Mouse (Mus musculus) hindbrain, embryonic 14.5 days (tissue): ENCODE data around the gene Lactbl1. TPM values are rescaled to one million over a fixed set of nuclear protein-coding genes. Genes with fewer than 3 reads are reported as not detected.
A peak's percentile ranks its signal among the peaks of the same experiment; 100 is the strongest.

ENCODE experiments used
- ATAC-seq: fragments of 200-750 bp; cut with Nextera tagmentation; 2 replicates; pipeline ENCODE4 v1.8.0; 2017; ENCODE audit warnings: moderate number of reproducible peaks, mild to moderate bottlenecking, moderate TSS enrichment, moderate library complexity; ENCODE audit not compliant: low FRiP score
- DNase-seq: peaks from one replicate; pipeline ENCODE4 v3.0.0-alpha.2; 2015; ENCODE audit warnings: low spot score
- H3K27ac ChIP-seq: fragments of 300-500 bp; sonication (generic); 2 replicates; pipeline ENCODE4 v1.5.1; 2014; ENCODE audit warnings: mild to moderate bottlenecking, moderate library complexity
- H3K27me3 ChIP-seq: fragments of 300-500 bp; sonication (generic); 2 replicates; pipeline ENCODE4 v1.6.1; 2014; ENCODE audit warnings: mild to moderate bottlenecking, low read length, mixed read lengths; ENCODE audit not compliant: control insufficient read depth, insufficient read depth
- H3K36me3 ChIP-seq: fragments of 300-500 bp; sonication (generic); replicated peaks from 2 replicates; pipeline ENCODE4 v1.6.1; 2014; ENCODE audit not compliant: control insufficient read depth, insufficient read depth
- H3K4me1 ChIP-seq: fragments of 300-500 bp; sonication (generic); replicated peaks from 2 replicates; pipeline ENCODE4 v1.6.1; 2014; ENCODE audit warnings: antibody characterized with exemption, low read length, mixed read lengths; ENCODE audit not compliant: control insufficient read depth, insufficient read depth
- H3K4me2 ChIP-seq: fragments of 300-500 bp; sonication (generic); replicated peaks from 2 replicates; pipeline ENCODE4 v1.6.1; 2014; ENCODE audit warnings: mild to moderate bottlenecking, moderate library complexity
- H3K4me3 ChIP-seq: fragments of 300-500 bp; sonication (generic); replicated peaks from 2 replicates; pipeline ENCODE4 v1.5.1; 2014; ENCODE audit warnings: mild to moderate bottlenecking, low read length
- H3K9ac ChIP-seq: fragments of 300-500 bp; sonication (generic); 2 replicates; pipeline ENCODE4 v1.6.1; 2014
- H3K9me3 ChIP-seq: fragments of 300-500 bp; sonication (generic); 2 replicates; pipeline ENCODE4 v1.6.1; 2016; ENCODE audit warnings: low read length; ENCODE audit not compliant: control insufficient read depth
- WGBS: fragments of 180-500 bp; shearing (Covaris S2); extraction: QIAGEN DNeasy Blood & Tissue Kit; methylation state at CpG from one replicate; pipeline ENCODE4 v1.1.7; 2014; 5-methylcytosine and 5-hydroxymethylcytosine counted together
- polyA plus RNA-seq: library from polyadenylated mRNA; unstranded; fragments of >200 nt; fragmentation: Nextera tagmentation; extraction: Ambion mirVana; gene quantifications from 2 replicates; pipeline ENCODE4 v1.2.1, GENCODE M21; 2014

Gene Lactbl1
- polyA plus RNA-seq, 1 experiment from 2014 or later = 0.12 TPM

- peak; percentile 59 for DNase-seq
- no peaks in the 10 kb centered on the region for H3K4me1 ChIP-seq
- ATAC-seq = peak; percentile 64; the same call in 1 of the 2 replicates
- WGBS = 45% methylated on average over 9 of the region's 9 CpGs
- H3K36me3 ChIP-seq = peaks cover 51% of the 10 kb centered on the region
- H3K4me2 ChIP-seq = no peak overlapping the region
- H3K9me3 ChIP-seq = no peaks in the 10 kb centered on the region
- H3K4me3 ChIP-seq = no peak overlapping the region
- H3K27ac ChIP-seq = peak overlapping the region; percentile 59
- no peak overlapping the region for H3K9ac ChIP-seq
- H3K27me3 ChIP-seq = no peaks in the 10 kb centered on the region
Measured at GRCm38 (mm10) chr4:136665068-136665467, 42.6 kb downstream of the Lactbl1 start.

- no peaks in the 10 kb centered on the region for H3K9me3 ChIP-seq
- H3K4me3 ChIP-seq = no peak overlapping the region
- H3K27me3 ChIP-seq = no peaks in the 10 kb centered on the region
- peaks cover 48% of the 10 kb centered on the region for H3K36me3 ChIP-seq
- no peak overlapping the region for H3K9ac ChIP-seq
- no peak overlapping the region for H3K27ac ChIP-seq
- H3K4me1 ChIP-seq = no peaks in the 10 kb centered on the region
- WGBS = 71% methylated on average over 4 of the region's 4 CpGs
- ATAC-seq (no peak), DNase-seq (no peak)
- no peak overlapping the region for H3K4me2 ChIP-seq
Measured at GRCm38 (mm10) chr4:136666002-136666401, 43.6 kb downstream of the Lactbl1 start.

- Histone ChIP-seq H3K9me3 (no peaks in the 10 kb centered on the region), H3K36me3 (peaks cover 59% of the 10 kb centered on the region), H3K4me1 (no peaks in the 10 kb centered on the region), H3K4me3 (no peak overlapping the region), H3K27me3 (no peaks in the 10 kb centered on the region), H3K9ac (no peak overlapping the region), H3K4me2 (no peak overlapping the region), H3K27ac (no peak overlapping the region)
- no peak for ATAC-seq
- 75% methylated on average over 10 of the region's 10 CpGs for WGBS
- DNase-seq = no peak
Measured at GRCm38 (mm10) chr4:136667757-136668156, 45.3 kb downstream of the Lactbl1 start.

- no peak for ATAC-seq
- WGBS = 94% methylated on average over 19 of the region's 19 CpGs
- Histone ChIP-seq H3K4me1 (no peaks in the 10 kb centered on the region), H3K27ac (no peak overlapping the region), H3K4me3 (no peak overlapping the region), H3K9ac (no peak overlapping the region), H3K9me3 (no peaks in the 10 kb centered on the region), H3K27me3 (no peaks in the 10 kb centered on the region), H3K36me3 (peaks cover 69% of the 10 kb centered on the region), H3K4me2 (no peak overlapping the region)
- no peak for DNase-seq
Measured at GRCm38 (mm10) chr4:136672335-136673090, 50.1 kb downstream of the Lactbl1 start.

GRCm38 (mm10) chr4:136675439-136675838, 53.0 kb downstream of the Lactbl1 start:
- Histone ChIP-seq H3K4me1 (no peaks in the 10 kb centered on the region; the same call in 1 of the 2 replicates), H3K4me3 (no peak overlapping the region), H3K36me3 (peaks cover 49% of the 10 kb centered on the region), H3K9ac (no peak overlapping the region), H3K4me2 (no peak overlapping the region), H3K27me3 (no peaks in the 10 kb centered on the region), H3K27ac (no peak overlapping the region), H3K9me3 (no peaks in the 10 kb centered on the region)
- DNase-seq (no peak), ATAC-seq (no peak)
- 90% methylated on average over 9 of the region's 9 CpGs for WGBS

- WGBS = 2% methylated on average over 3 of the region's 3 CpGs
- no peak overlapping the region for H3K9ac ChIP-seq
- H3K27ac ChIP-seq = no peak overlapping the region
- H3K4me3 ChIP-seq = no peak overlapping the region
- peaks cover 32% of the 10 kb centered on the region for H3K36me3 ChIP-seq
- DNase-seq (peak; percentile 98), ATAC-seq (peak; percentile 60)
- peaks cover 6% of the 10 kb centered on the region; the same call in 1 of the 2 replicates for H3K4me1 ChIP-seq
- H3K27me3 ChIP-seq = no peaks in the 10 kb centered on the region
- H3K9me3 ChIP-seq = no peaks in the 10 kb centered on the region
- H3K4me2 ChIP-seq = no peak overlapping the region
Measured at GRCm38 (mm10) chr4:136678480-136678879, 56.1 kb downstream of the Lactbl1 start.

- Histone ChIP-seq H3K4me3 (no peak overlapping the region), H3K4me2 (no peak overlapping the region), H3K36me3 (peaks cover 28% of the 10 kb centered on the region), H3K9me3 (no peaks in the 10 kb centered on the region), H3K9ac (no peak overlapping the region), H3K4me1 (peaks cover 6% of the 10 kb centered on the region; the same call in 1 of the 2 replicates), H3K27ac (no peak overlapping the region), H3K27me3 (no peaks in the 10 kb centered on the region)
- ATAC-seq = no peak
- no peak for DNase-seq
- WGBS = 83% methylated on average over 8 of the region's 8 CpGs
Measured at GRCm38 (mm10) chr4:136679221-136679620, 56.8 kb downstream of the Lactbl1 start.

GRCm38 (mm10) chr4:136680641-136681040, 58.2 kb downstream of the Lactbl1 start:
- ATAC-seq = no peak
- Histone ChIP-seq H3K4me3 (no peak overlapping the region), H3K4me2 (no peak overlapping the region), H3K27ac (no peak overlapping the region), H3K27me3 (no peaks in the 10 kb centered on the region), H3K9ac (no peak overlapping the region), H3K9me3 (no peaks in the 10 kb centered on the region), H3K4me1 (peaks cover 6% of the 10 kb centered on the region; the same call in 1 of the 2 replicates), H3K36me3 (peaks cover 14% of the 10 kb centered on the region)
- DNase-seq = no peak
- WGBS = 71% methylated on average over 14 of the region's 14 CpGs

GRCm38 (mm10) chr4:136684485-136684884, 62.1 kb downstream of the Lactbl1 start:
- Histone ChIP-seq H3K4me2 (no peak overlapping the region), H3K27ac (no peak overlapping the region), H3K27me3 (no peaks in the 10 kb centered on the region), H3K4me1 (peaks cover 6% of the 10 kb centered on the region; the same call in 1 of the 2 replicates), H3K4me3 (no peak overlapping the region), H3K9me3 (no peaks in the 10 kb centered on the region), H3K36me3 (peaks cover 11% of the 10 kb centered on the region), H3K9ac (no peak overlapping the region)
- 80% methylated on average over 6 of the region's 6 CpGs for WGBS
- ATAC-seq = no peak
- no peak for DNase-seq
